Mouse (Mus musculus): ENCODE data around the gene Cep41. TPM values are rescaled to one million over a fixed set of nuclear protein-coding genes. Genes with fewer than 3 reads are reported as not detected.
A peak's percentile ranks its signal among the peaks of the same experiment; 100 is the strongest.

Cep41 gene
- polyA plus RNA-seq, 1 experiment from 2014 or later, result 22.1 TPM

GRCm38 (mm10) chr6:30657279-30657678, 36.3 kb downstream of the Cep41 start:
- 94% methylated on average over 12 of the region's 12 CpGs for WGBS

GRCm38 (mm10) chr6:30654932-30655331, 38.6 kb downstream of the Cep41 start:
- peaks cover 68% of the 10 kb centered on the region for H3K4me1 ChIP-seq
- DNase-seq (ENCODE audit: extremely low spot score, low spot score), result no peak

More at GRCm38 (mm10) chr6:30657279-30657678, 36.3 kb downstream of the Cep41 start:
- peaks cover 81% of the 10 kb centered on the region for H3K4me1 ChIP-seq
- H3K27ac ChIP-seq, result peak overlapping the region; percentile 69
- DNase-seq (ENCODE audit: extremely low spot score, low spot score), result no peak
- peaks cover 4% of the 10 kb centered on the region for H3K27me3 ChIP-seq (ENCODE audit: poor library complexity, severe bottlenecking)
- H3K36me3 ChIP-seq (replicated peaks), result peaks cover 29% of the 10 kb centered on the region
- no peak overlapping the region for H3K4me3 ChIP-seq
- no peaks in the 10 kb centered on the region for H3K9me3 ChIP-seq

GRCm38 (mm10) chr6:30654402-30654859, 39.1 kb downstream of the Cep41 start:
- Histone ChIP-seq H3K4me3 (no peak overlapping the region), H3K9me3 (no peaks in the 10 kb centered on the region), H3K27ac (peak overlapping the region; percentile 78), H3K27me3 (ENCODE audit: poor library complexity, severe bottlenecking) (peaks cover 4% of the 10 kb centered on the region), H3K36me3 (replicated peaks) (peaks cover 20% of the 10 kb centered on the region), H3K4me1 (peaks cover 72% of the 10 kb centered on the region)
- DNase-seq (ENCODE audit: extremely low spot score, low spot score), result no peak
- 31% methylated on average over 6 of the region's 6 CpGs for WGBS

More at GRCm38 (mm10) chr6:30654932-30655331, 38.6 kb downstream of the Cep41 start:
- 65% methylated on average over 3 of the region's 3 CpGs for WGBS
- Histone ChIP-seq H3K4me3 (no peak overlapping the region), H3K9me3 (no peaks in the 10 kb centered on the region), H3K36me3 (replicated peaks) (peaks cover 23% of the 10 kb centered on the region), H3K27me3 (ENCODE audit: poor library complexity, severe bottlenecking) (peaks cover 4% of the 10 kb centered on the region), H3K27ac (peak overlapping the region; percentile 78)

GRCm38 (mm10) chr6:30653518-30653917, 40.0 kb downstream of the Cep41 start:
- no peak for DNase-seq (ENCODE audit: extremely low spot score, low spot score)
- Histone ChIP-seq H3K4me3 (no peak overlapping the region), H3K4me1 (peaks cover 70% of the 10 kb centered on the region), H3K27me3 (ENCODE audit: poor library complexity, severe bottlenecking) (peaks cover 4% of the 10 kb centered on the region), H3K9me3 (no peaks in the 10 kb centered on the region), H3K36me3 (replicated peaks) (peaks cover 13% of the 10 kb centered on the region), H3K27ac (peak overlapping the region; percentile 78)
- 87% methylated on average over 6 of the region's 6 CpGs for WGBS

- DNase-seq (ENCODE audit: extremely low spot score, low spot score), result no peak
- Histone ChIP-seq H3K27me3 (ENCODE audit: poor library complexity, severe bottlenecking) (peaks cover 4% of the 10 kb centered on the region), H3K9me3 (no peaks in the 10 kb centered on the region), H3K36me3 (replicated peaks) (peaks cover 7% of the 10 kb centered on the region), H3K27ac (peak overlapping the region; percentile 78), H3K4me1 (peaks cover 67% of the 10 kb centered on the region), H3K4me3 (no peak overlapping the region)
- 69% methylated on average over 9 of the region's 9 CpGs for WGBS
These were observed 40.9 kb downstream of the Cep41 start for GRCm38 (mm10) chr6:30652425-30653188.

- no peak for DNase-seq (ENCODE audit: extremely low spot score, low spot score)
- 83% methylated on average over 11 of the region's 11 CpGs for WGBS
- peaks cover 55% of the 10 kb centered on the region for H3K4me1 ChIP-seq
These were observed 43.8 kb downstream of the Cep41 start for GRCm38 (mm10) chr6:30649651-30650296.

GRCm38 (mm10) chr6:30645379-30645778, 48.2 kb downstream of the Cep41 start:
- H3K27ac ChIP-seq, result peak overlapping the region; percentile 72; the same call in 1 of the 2 replicates
- H3K27me3 ChIP-seq (ENCODE audit: poor library complexity, severe bottlenecking), result no peaks in the 10 kb centered on the region
- 83% methylated on average over 6 of the region's 6 CpGs for WGBS
- no peaks in the 10 kb centered on the region for H3K36me3 ChIP-seq (replicated peaks)
- peaks cover 41% of the 10 kb centered on the region for H3K4me1 ChIP-seq
- peaks cover 1% of the 10 kb centered on the region for H3K9me3 ChIP-seq
- no peak overlapping the region for H3K4me3 ChIP-seq
- DNase-seq (ENCODE audit: extremely low spot score, low spot score), result no peak

More at GRCm38 (mm10) chr6:30649651-30650296, 43.8 kb downstream of the Cep41 start:
- Histone ChIP-seq H3K9me3 (no peaks in the 10 kb centered on the region; the same call in 1 of the 2 replicates), H3K36me3 (replicated peaks) (no peaks in the 10 kb centered on the region), H3K27me3 (ENCODE audit: poor library complexity, severe bottlenecking) (no peaks in the 10 kb centered on the region), H3K27ac (peak overlapping the region; percentile 74), H3K4me3 (no peak overlapping the region)

- peaks cover 32% of the 10 kb centered on the region for H3K4me1 ChIP-seq
- H3K36me3 ChIP-seq (replicated peaks), result no peaks in the 10 kb centered on the region; the same call in 1 of the 2 replicates
- 56% methylated on average over 3 of the region's 3 CpGs for WGBS
- H3K9me3 ChIP-seq, result peaks cover 9% of the 10 kb centered on the region
- peak overlapping the region; percentile 72 for H3K27ac ChIP-seq
- no peaks in the 10 kb centered on the region for H3K27me3 ChIP-seq (ENCODE audit: poor library complexity, severe bottlenecking)
- no peak for DNase-seq (ENCODE audit: extremely low spot score, low spot score)
- H3K4me3 ChIP-seq, result no peak overlapping the region
These were observed 49.1 kb downstream of the Cep41 start for GRCm38 (mm10) chr6:30644462-30644861.

GRCm38 (mm10) chr6:30643694-30644460, 49.7 kb downstream of the Cep41 start:
- Histone ChIP-seq H3K4me3 (no peak overlapping the region), H3K36me3 (replicated peaks) (peaks cover 3% of the 10 kb centered on the region; the same call in 1 of the 2 replicates), H3K4me1 (peaks cover 28% of the 10 kb centered on the region), H3K27me3 (ENCODE audit: poor library complexity, severe bottlenecking) (no peaks in the 10 kb centered on the region), H3K27ac (peak overlapping the region; percentile 72), H3K9me3 (peaks cover 12% of the 10 kb centered on the region)
- DNase-seq (ENCODE audit: extremely low spot score, low spot score), result no peak
- WGBS, result 84% methylated on average over 12 of the region's 12 CpGs

GRCm38 (mm10) chr6:30638674-30639268, 54.8 kb downstream of the Cep41 start, which contains the start of gene Cpa1:
Cpa1 (plus strand) TSS chr6:30639218.
- no peak for DNase-seq (ENCODE audit: extremely low spot score, low spot score)
- Histone ChIP-seq H3K4me3 (no peak within 1 kb of the TSS), H3K4me1 (peaks cover 40% of the 10 kb centered on the region), H3K27me3 (ENCODE audit: poor library complexity, severe bottlenecking) (no peaks in the 10 kb centered on the region), H3K36me3 (replicated peaks) (peaks cover 3% of the 10 kb centered on the region; the same call in 1 of the 2 replicates), H3K9me3 (peaks cover 12% of the 10 kb centered on the region), H3K27ac (peak within 1 kb of the TSS; percentile 89)
- 91% methylated on average over 5 of the region's 5 CpGs for whole genome bisulfite sequencing

- DNase-seq (ENCODE audit: extremely low spot score, low spot score), result no peak
- H3K4me1 ChIP-seq, result peaks cover 50% of the 10 kb centered on the region
- H3K36me3 ChIP-seq (replicated peaks), result peaks cover 3% of the 10 kb centered on the region; the same call in 1 of the 2 replicates
- H3K4me3 ChIP-seq, result no peak overlapping the region
- H3K27ac ChIP-seq, result peak overlapping the region; percentile 89
- H3K27me3 ChIP-seq (ENCODE audit: poor library complexity, severe bottlenecking), result no peaks in the 10 kb centered on the region
- WGBS, result 27% methylated on average over 4 of the region's 4 CpGs
- H3K9me3 ChIP-seq, result peaks cover 12% of the 10 kb centered on the region
These were observed 57.2 kb downstream of the Cep41 start for GRCm38 (mm10) chr6:30636186-30636842.
